Mouse (Mus musculus) kidney, adult 11 months (tissue): Measurements from ENCODE around the gene Myo9a.

Experiments
- DNase-seq: peaks from one replicate; pipeline ENCODE4 v3.0.0; 2022

Gene Myo9a

DNA sequence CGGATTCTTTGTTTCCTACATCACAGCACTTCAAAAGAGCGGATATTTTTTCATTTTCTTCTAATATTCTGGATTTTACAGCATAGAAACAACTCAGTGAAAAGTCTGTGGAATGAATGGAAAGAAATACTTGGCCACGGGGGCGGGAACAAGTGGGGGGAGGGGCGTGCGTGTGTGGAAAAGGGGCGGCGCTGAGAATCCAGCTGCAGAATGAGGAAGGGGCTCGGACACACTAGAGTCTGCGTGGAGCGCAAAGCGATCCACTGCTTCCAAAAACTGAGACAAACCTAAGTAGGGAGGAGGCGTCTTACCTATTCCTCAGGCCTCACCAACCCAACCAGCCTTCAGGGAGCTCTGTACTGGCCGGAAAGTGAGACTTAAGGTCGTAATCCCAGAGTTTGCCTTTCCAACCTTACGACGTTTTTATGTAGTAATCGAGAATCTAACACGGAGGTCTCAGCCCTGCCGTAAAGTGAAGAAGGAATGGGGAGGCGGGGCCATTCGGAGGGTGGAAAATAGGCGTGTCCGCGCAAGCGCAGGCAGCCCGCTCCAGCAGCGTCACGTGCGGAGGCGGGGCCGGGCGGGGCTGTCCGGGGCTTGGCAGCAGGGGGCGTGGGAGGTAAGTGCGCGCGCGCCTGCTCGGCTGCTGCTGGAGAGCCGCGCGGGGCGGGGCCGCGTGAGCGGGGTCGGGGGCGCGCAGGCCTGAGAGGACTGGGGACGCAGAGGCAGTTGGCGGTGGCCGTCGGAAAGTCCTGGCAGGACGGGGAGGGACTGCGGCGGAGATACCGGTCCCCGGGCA lies at the start of gene Myo9a, which contains the start of gene Senp8:
Gene Myo9a (plus strand): TSS at position 630 of the 799 bp plus-strand sequence.
Gene Senp8 (minus strand): TSS at position 444 of the 799 bp plus-strand sequence.
- DNase-seq, result peak; percentile 99

DNA sequence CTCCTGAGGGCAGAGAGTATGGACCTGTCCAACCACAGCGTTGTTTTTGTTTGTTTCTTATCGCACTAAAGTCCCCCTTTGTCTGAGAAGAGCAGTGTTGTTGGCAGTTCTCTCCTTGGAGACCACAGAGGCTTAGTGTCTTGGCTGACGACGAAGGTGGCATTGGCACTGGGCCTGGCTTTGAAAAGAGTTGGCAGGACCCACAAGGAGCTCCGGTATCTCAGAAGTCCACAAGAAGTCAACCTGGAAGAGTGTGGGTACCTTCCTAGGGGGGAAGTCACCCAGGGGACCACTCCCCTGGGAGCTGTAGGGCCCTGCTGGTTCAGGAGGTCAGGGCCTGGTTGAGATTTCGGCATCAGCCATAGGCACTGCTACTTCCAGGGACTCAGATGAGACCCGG lies 49.6 kb upstream of the Myo9a start:
- DNase-seq, result no peak

DNA sequence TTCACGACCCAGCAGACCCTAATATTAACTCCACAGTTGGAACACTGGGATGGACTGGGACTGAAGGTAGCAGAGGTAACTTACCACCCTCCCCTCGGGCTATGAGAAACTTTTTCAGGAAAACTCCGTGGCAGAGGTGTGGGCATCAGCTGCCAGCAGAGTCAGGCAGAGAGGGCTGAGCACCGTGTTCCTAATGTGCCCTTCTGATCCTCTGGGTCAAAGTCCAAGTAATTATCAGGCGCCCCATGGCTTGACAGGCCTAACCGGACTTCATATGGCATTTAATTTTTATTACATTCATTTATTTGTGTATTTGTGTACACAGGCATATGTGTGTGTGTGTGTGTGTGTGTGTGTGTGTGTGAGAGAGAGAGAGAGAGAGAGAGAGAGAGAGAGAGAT lies 47.6 kb upstream of the Myo9a start:
- DNase-seq, result no peak

DNA sequence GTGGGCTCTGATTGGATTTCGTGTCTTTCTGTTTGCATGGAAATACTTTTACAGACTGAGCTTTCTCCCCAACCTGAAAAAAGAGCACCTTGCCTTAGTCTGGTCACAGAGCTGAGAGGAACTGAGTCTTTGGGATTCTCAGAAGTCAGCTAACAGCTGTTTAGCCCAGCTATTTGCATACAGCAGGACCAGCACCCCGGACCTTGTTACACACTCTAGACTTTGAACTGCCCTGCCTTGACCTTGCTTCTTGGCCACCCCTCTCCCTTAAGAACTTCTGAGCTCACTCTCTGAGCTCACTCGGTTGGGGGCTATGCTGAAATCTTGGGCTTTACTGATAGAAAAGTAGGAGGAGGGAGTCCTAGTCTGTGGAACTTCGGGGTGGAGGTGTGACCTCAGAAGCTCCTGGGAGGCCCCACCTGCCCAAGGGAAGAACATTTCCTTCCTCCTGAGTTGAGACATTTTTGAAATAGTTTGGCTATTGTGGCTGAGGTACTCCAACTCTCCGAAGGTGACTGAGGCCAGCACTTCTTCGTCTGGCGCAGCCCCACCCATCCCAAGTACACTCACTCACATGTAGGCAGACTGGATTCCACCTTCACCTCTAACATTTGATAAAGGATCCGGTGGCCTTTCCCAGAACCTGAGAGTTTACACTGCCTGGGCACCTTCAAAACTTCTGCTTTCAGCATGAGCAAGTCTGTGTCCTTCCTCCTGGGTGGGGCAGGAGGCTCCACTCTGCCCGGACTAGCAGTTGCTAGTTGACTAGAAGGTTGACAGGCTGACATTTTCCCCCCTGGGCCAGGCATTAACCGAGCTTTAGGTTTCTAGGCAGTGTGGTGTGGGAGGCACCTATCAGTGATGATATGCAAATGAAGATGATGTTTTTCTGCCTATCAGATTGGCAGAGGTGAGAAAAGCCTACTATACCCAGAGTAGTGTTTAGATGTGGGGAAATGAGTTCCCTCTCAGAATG lies 43.6 kb upstream of the Myo9a start:
- DNase-seq, result peak; percentile 66

DNA sequence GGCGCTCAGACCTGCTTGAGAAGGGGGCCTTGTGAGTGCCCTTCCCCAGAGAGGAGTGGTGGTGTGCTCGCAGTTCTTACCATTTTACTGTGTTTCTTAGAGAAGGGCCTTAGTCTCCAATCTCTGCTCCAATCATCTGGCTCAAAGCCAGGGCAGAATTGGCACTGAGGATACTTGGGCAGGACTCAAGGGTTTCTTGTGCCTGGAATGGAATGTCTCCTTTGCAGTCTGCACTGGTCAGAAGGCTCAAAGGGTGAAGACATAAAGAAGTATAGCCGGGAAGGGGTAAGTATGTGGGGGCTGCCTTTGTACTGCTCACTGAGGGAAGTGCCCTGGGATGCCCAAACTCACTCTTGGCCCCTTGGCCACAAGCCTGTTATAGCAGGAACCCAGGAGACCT lies 41.5 kb upstream of the Myo9a start:
- DNase-seq, result peak; percentile 57

DNA sequence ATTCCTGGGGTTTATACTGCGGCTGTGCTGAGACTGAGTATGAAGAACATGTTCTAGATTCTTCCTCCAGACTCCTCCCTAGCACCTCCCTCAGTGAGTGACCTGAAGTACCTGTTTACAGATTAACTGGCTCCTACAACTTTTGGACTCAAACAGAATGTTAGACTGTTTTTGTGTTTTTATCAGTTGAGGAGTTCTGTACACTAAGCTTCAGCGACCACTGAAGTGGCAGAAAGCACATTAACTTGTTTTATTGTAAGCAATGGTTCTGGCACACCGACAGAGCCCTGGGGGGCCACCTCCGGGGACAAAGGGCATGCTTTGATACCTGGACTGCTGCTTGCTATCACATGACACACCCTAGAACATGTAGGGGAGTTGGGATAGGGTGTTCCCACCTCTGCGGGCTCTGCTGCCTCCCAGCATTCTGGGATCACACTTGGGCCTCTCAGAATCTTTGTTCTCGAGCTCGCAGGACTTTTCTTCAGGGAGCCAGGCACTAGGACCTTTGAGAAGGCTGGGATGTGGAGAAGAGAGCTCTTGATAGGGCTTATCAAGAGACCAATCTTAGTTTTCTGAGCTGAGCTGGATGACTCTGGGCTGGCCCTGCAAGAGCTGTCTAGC lies 34.3 kb upstream of the Myo9a start:
- DNase-seq, result peak; percentile 65

DNA sequence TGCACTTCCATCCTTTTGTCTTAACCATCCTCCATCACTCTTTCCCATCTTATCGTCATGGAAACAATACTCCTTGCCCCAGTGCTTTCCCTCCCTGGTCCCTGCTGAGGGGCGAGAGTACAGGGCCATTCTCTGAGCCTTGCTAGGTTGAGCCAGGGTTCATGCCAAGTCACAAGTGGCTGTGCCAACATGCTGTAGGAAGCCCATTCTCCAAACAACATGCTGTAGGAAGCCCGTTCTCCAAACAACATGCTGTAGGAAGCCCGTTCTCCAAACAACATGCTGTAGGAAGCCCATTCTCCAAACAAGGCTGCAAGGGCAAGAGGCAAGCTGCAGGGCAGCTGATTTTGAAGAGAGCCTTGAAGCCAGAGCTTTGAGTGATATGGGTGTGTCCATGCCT lies 32.5 kb upstream of the Myo9a start:
- DNase-seq, result no peak

DNA sequence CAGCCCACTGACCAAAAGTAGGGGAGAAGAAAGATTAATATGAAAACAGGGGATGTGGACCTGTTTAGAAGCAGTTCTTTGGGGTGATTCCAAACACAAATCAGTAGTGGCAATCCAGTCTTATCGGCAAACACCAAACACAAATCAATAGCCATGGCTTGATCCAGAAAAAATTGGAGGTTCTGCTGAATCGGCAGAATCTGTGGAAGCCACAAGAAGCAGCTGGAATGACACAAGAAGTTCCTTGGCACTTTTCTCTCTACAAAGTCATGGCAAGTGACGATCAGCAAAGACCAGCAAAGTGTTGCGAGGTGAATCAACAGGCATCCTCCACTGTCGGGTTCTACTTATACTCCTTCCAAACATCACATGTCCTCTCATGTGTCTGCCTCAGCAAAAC lies 29.6 kb upstream of the Myo9a start:
- no peak for DNase-seq

DNA sequence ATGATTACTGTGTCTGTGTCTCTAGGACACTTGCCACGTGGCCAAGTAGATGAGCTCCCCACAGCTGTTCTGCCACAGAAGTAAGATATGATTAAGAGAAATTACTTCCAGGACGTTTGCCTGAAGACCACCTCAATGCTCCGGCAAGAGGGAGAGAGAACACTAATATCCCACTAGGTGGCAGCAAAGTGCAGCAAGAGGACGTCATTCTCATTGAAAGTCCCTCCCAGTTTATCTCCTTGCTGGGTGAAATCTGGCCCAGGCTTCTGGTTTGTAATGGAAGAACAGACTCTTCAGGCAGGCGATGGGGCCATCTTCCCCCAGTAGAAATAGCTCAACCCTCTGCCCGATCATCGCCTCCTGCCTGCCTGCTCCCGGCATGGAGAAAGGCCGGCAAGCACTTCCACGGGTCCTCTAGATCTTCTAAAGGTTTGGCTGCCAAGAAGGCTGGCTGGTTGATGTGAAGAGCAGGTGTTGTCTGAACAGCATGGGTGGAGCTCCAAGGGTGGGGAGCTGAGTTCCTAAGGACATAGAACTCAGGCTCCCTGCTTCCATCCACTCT lies 27.5 kb upstream of the Myo9a start:
- peak; percentile 74 for DNase-seq

DNA sequence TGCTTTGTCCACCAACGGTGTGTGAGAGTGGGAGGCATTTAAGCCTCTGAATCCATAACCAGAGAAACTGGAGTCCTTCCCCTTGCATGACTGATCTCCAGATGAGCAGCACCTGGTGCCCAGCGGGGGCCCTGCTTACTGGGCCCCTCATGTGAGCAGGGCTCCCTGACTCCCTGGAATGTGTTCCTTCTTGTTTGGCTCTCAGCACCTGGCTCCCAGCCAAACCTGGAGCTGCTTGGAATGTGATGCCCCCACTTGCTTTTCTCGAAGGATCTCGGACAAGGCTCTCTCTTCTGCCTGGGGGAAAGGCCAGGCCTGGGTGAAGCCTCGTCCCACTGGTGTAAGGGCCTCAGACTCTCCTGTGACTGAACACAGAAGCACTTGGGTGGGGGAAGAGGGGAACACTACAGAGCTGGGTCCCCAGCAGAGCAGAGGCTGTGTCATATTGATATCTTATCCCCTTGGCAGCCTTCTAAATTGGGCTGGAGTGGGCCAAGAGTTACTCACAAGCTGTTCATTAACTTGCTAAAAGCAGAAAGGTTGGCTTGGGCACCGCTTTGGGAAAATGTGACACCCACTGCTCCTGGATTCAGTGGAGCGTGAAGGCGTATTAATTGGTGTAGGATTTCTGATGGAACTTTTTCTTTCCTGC lies 26.8 kb upstream of the Myo9a start:
- DNase-seq, result peak; percentile 91

DNA sequence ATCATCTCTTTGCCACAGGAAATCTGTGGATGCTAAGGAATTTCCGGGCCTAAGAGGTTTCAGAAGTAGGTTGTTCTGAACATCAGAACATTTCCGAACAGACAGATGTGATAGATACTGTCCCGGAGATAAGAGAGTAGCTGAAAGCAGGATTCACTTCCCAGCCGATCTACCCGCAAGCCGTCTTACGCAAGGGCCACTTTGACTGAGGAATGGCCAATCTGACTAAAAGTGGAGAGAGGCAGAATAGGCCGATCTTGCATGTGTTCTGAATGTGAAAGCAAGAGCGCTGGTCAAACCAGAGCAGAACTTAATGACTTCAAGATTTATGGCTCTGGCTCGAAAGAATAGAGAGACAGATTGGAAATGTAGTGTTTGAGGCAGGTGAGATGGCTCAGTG lies 25.2 kb upstream of the Myo9a start:
- no peak for DNase-seq

DNA sequence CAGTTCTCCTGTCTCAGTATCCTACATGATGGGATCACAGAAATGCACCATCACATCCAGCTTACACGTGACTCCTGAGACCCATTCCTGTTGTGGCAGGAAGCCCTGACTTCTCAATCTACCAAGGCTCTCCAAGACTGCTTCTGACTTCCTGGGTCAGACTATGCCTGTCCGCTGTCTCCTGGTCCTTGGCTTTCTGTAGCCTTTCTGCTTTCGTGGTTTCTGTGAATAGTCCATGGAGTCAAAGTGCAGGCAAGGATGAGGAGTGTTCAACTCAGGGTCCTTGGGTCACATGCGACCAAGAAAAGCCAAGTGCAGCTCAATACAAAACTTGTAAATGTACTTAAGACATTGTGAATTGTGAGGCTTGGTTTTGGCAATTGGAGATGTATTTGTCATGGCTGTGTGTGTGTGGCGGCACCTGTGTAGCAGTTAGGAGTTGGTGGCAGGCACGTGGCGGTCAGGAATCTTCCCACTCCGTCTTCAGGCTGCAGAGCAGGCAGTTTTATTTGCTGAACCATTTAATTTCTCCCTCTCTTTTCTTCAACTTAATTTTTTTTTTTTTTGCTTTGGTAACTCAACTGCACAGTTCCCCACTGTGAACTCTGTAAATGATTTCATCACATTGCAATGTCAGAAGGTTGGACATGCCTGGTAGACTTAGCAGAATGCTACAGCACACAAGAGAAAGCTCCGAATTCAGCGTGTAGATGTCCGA lies 23.0 kb upstream of the Myo9a start:
- DNase-seq, result peak; percentile 71

DNA sequence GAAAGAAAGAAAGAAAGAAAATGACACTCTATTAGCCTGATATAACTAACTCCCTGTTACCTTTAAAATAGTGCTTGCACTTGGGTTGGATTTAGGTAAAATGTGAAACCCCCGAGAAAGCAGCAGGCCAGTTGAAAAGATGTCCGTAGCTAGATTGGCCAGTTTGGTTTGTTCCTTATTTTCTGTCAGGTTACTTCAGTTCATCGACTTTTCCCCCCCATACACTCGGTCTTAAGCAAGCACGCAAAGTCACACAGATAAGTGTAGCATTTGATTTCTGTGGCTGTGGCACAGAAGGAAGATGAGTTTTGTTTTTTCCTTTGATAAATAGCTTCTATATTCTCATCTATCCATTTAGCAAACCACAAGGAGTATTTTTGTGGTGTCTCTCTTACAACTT lies 19.6 kb upstream of the Myo9a start:
- DNase-seq, result no peak

DNA sequence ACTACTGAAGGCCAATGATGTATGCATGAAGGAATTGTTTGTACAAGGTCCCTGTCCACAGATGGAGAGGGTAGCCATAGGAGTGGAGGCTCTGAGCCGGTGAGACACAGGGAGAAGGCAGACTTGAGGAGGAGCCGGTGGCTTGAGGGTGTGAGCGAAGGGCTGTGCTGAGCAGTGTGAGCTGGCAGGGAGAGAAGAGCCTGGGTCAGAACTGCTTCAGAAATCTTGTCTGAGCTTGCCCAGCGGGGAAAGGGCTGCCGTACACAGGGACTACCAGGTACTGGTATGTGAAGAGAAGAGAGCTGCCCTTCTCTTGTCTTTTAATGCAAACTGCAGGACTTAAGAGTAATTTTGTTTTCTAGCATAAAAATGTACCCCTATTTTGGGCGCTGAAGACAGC lies 17.6 kb upstream of the Myo9a start:
- no peak for DNase-seq

DNA sequence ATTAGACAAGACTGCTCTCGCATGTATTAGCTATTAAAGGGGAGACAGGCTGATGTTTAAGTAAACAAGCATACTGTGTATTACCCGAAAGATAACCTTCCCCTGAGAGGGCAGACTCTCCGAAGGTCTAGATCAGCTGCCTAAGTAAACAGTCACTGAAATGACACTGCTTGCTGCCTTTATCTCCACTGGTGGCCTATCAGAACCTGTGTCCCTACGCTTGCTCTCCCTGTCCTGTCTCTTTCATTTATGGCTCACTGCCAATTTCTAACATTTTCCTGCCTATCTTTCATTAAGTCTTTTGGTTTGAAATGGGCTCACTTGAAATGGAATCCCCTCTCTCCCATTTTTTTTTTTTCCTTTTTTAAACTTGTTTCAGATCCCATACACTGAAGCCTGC lies 15.3 kb upstream of the Myo9a start:
- no peak for DNase-seq

DNA sequence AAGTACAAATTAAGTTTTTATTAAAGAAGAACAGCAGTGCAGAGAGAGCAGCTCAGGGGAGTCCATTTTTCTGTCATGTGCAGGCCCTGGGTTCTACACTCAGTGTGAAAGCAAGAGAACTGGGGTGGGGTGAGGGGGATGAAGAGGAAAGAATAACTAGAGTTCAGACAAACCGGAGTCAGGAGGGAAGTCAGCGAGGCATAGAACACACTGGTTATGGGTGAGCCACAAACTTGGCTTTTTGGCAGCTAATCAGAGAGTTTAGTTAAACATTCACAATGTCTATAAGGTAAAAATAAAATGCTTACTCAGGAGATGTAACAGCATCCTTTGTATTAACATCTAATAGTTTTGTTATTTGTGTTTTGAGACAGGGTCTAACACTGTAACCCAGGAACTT lies 10.1 kb upstream of the Myo9a start:
- no peak for DNase-seq

DNA sequence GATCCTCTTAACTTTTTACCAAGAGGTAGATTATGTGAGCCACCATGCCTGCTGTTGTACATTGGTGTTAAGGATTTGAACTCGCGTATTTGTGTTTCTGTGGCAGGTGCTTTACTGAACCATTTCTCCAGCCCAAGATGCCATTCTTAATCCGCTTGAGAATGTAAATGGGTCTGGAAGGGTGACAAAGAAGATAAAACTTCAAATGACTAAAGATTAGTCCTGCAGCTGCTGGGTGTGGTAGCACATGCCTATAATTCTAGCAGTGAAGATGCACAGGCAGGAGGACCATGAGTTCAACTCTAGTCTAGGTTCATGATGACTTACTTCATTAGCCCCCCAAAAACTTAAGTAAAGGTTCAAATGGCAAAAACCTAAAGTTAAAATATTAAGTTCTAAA lies 6.8 kb upstream of the Myo9a start:
- no peak for DNase-seq

DNA sequence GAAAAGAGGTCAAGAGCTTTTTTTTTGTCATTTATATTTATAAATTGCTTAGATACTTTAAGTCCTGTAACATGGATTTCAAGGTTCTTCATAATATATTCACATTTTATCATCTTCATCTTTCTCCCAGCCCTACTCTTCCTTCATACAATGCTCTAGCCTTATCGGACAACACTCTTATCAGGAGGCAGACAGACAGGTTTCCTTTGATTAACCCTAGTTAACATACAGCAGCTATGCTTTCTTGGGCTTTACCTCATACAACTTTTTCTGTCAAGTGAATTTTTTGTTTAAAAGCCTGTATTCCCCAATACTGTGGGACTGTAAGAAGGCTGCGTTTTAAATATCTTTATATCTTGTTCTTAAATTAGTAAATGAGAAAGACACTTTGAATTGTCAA lies 2.3 kb upstream of the Myo9a start:
- DNase-seq, result no peak

DNA sequence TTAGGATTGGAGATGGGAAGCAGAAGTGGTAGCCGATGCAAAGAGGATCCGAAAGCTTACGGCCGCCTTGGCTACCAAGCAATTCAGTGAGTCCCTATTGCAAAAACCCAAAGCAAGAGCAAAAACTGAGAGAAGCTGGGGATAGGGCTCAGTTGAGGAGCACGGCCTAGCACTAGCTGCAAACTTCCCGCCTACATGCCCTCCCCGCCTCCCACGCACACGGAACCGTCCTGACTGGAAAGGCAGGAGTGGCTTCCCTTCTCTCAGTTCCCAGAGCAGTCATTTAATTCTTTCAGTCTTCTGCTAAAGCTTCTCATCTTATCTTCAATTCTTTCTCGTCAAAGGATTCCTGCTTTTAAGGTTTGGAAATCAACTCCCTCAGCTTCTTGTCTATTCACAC lies 1.7 kb upstream of the Myo9a start:
- no peak for DNase-seq

DNA sequence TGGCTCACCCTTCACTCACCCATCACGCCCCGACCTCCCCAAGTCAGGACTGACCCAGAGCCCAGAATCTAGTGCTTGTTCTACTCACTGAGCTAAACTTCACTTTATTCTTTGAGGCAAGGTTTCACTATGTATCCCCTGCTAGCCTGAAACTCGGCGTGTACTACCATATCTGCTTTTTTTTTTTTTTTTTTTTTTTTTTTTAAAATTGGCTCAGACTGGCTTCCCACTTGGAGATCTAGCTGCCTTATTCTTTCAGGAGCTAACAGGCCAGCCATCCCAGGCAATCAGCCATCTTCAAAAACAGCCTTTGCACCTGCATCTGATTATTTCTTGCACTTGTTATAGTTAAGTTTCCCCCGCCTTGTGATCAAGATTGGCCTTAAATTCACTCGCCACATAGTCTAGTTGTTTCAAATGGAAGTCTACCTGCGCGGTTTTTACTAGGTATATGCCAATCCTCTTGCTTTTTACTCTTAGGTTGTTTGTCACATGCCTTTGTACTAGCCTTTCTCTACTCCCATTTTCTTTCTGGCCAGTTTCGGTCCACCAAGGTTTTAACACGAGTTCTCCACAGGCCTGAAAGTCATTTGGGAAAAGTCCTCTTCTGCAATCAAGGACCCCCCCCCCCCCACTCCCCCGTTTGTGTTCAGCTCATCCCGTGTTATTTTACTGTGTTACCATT lies 973 bp upstream of the Myo9a start:
- DNase-seq, result no peak

DNA sequence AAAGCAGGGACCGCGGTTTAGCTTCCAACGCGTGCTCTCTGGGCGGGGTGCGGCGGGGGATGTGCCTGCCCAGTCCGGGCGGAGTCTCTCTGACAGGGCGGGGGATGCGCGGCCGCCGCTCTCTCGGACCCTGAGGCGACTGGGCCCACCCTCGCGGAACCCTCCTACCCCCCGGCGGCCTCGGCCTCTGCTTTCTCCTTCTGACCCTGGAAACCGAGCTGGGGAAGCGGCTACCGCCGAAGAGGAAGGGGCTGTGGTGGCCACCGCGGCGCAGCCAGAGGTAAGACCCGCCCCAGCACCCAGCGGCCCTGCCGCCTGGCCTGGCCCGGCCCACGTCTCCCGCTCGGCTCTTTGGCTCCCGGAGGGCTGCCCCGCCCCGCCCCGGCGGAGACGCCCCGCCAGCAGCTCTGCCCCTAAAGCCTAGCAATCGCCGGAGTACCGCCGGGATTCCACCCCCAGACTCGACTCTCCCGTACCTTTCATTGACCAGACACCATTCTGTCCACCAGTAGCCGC lies 428 bp downstream of the Myo9a start:
- DNase-seq, result peak; percentile 93
